Mouse (Mus musculus) heart, postnatal 0 days (tissue): ENCODE results near the gene Pdlim1.

Source experiments
- CTCF ChIP-seq: IDR thresholded peaks from 2 replicates; pipeline ENCODE4 v1.5.1; 2016; ENCODE audit warnings: antibody characterized with exemption, control low read depth, low read depth
- EP300 ChIP-seq: IDR thresholded peaks from 2 replicates; pipeline ENCODE4 v1.6.1; 2016; ENCODE audit warnings: antibody characterized with exemption, low read depth

DNA sequence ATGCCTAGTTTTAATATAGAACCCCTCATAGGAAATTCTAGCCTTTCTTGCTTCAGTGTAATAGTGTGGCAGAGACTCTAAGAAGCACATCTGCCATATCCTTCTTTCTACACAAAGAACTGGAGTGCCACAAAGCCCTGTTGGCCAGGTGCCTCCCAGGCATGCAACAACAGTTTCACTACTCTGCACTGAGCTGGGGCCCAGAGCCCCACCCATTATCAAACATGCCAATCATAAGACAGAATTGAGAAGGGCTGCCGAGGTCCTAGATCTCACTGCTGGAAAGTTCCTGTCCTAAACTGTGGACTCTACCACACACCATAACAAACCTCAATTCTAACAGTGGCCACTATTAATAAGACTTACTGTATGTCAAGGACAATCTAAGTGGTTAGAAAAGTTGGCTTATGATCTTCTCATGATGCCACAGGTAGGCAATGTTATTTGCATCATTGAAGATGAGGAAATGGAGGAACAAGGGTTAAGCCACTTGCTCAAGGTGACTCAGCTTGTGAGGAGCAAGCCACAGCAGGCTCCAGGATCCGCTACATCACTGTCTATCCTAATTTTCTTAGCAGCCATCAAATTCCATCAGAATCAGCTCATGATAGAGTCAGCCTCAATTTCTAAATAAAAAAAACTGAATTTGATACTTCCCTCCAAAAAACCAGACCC lies 15.1 kb downstream of the Pdlim1 start:
- TF ChIP-seq CTCF (no peak), EP300 (no peak)
